Mouse (Mus musculus) megakaryocyte-erythroid progenitor cell, adult 5-6 weeks (primary cell): Measurements from ENCODE around the gene Hnf1a. TPM values are rescaled to one million over a fixed set of nuclear protein-coding genes. Genes with fewer than 3 reads are reported as not detected.
"Not testable (repeated sequence)": the region's sequence is repeated elsewhere in the genome, so short reads cannot be mapped to it uniquely, and the experiment has no call there.

Experiments used
- ATAC-seq: replicated peaks from 2 replicates; pipeline ENCODE4 v1.8.0; 2016; ENCODE audit warnings: mild to moderate bottlenecking, inconsistent platforms; ENCODE audit not compliant: severe bottlenecking, poor library complexity, low FRiP score, low TSS enrichment
- total RNA-seq, 2 experiments: library from RNA; stranded (forward) in 1 of 2; stranded (reverse) in 1 of 2; fragments of 200-1000, 215-1000 nt in 1 of 2; fragments of >200 nt in 1 of 2; fragmentation: Nextera tagmentation in 1 of 2; gene quantifications; 2 replicates each; pipeline ENCODE4 v1.2.3; 2014 to 2017

Hnf1a gene
- total RNA-seq, 2 experiments from 2014 or later: not detected

DNA sequence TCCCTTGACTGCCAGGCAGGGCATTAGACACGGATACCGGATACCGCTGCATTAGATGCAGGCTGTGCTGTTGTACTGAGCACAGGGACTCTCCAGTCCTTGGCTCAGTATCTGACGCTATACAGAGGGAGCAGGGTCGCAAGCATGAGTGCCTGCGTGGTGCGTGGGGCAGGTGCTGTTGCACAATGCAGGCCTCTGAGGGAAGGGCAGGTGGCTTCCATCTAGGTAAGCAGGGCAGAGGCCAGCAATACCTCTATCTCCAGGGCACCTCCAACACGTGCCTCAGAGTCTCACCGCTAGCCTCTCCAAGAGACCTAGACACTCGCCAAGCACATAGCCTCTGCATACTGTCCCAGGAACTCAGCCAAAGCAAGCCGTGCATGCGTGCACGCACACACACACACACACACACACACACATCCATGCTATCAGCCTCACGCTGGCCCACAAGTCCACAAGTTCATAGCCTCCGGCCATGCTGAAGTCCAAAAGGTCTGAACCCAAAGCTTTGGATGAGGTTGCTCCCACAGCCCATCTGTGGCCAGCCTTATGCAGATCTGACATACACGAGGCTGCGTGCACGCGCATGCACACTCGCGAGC, 19.5 kb downstream of the Hnf1a start:
- no peak for ATAC-seq

DNA sequence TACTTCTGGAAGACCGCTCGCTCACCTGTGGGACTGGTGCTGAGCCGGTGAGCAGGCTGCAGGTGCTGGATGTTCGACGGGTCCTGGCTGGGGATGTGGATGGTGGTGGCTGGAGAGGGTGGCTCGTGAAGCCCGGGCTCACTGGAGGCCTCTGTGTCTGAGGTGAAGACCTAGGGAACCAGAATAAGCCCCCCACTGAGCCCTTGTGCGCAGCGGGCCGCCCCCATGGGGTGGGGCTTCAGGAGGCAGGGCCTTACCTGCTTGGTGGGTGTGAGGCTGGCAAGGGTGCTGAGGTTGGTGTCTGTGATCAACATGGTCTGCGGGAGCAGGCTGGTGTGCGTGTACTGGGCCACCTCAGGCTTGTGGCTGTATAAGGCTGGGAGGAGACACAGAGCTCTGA, 20.2 kb downstream of the Hnf1a start:
- no peak for ATAC-seq

DNA sequence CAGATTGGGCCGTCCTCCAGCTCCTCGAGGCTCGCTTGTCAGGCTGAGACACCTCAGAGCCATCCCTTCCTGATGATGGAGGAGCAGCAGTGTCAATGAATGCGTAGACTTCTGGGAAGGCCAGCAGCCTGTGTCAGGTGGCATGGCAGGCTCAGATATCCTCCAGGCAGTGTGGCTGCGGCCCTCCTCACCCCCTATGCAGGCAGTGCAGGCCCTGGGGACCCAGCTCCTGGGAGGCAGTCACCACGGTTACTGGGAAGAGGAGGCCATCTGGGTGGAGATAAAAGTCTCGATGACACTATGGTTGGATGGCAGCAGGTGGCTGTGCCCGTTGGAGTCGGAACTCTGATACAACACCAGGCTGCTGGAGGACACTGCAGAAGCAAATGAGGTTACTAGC, 21.1 kb downstream of the Hnf1a start:
- no peak for ATAC-seq

DNA sequence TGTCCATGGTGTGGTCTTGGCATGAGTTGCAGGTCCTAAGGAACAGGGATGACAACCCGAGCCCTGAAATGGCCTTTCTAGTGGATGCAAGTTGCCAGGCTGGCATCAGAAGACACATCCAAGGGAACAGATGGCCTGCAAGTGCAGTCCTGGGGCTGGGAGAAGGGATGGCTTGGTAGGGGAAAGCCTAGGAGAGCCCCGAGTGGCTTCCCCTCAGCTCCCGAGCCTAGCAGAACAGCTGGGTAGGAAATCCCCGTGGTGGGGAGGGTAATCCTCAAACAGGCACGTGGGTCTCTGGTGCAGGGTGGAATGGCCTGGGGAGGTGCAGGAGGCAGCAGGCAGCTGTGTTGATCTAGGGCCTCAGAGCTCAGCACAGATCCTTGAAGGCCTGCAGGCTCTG, 21.6 kb downstream of the Hnf1a start:
- ATAC-seq: no peak

DNA sequence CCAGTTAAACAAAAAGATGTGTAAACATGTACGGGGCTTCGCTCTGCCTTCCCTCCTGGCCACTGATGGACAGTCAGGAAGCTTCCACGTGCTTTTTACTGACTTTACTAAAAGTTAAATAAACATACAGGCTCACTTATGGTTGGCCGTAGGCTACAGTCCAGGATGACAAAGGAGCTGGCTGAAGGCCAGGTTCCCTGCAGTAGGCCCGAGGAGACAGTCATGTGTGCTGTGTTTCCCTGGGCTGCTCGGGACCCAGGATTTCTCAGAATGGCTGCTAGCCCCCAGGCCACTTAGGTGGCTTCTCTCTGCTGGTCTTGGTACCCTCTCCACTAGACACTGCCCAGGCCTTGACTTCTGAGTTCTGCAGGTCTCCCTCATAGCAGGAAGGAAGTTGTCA, 22.0 kb downstream of the Hnf1a start:
- ATAC-seq: no peak

DNA sequence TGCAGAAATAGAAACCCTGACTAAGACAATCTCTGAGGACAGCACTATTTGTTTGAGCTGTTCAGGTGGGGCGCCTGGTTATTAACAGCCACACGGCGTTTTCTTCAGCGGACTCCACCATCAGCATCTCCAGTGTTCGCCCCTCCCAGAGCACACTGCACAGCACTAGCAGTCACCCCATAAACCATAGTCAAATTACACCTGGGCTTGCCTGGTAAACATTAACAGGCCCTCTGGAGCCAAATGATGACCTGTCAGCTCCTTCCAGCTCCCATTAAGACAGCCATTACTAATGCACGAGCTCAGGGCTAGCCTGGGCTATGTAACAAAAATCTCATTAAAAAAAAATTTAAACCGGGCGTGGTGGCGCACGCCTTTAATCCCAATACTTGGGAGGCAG, 25.8 kb downstream of the Hnf1a start:
- ATAC-seq: no peak

DNA sequence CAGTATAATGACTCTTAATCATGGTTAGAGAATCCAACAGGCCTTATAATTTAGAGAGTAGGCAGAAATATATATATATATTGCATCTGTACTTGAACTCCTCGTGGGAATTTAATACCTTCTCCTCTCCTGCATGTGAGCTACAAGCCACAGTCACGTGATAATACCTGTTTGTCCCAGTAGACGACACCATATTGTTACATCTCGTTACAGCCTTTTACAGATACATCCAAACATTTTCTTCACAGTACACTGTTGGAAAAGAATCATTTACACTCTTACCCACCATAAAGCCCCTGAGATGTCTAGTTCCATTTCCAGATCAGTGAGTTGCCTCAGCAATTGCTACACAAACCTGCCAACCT, 28.1 kb downstream of the Hnf1a start:
- ATAC-seq: no peak

DNA sequence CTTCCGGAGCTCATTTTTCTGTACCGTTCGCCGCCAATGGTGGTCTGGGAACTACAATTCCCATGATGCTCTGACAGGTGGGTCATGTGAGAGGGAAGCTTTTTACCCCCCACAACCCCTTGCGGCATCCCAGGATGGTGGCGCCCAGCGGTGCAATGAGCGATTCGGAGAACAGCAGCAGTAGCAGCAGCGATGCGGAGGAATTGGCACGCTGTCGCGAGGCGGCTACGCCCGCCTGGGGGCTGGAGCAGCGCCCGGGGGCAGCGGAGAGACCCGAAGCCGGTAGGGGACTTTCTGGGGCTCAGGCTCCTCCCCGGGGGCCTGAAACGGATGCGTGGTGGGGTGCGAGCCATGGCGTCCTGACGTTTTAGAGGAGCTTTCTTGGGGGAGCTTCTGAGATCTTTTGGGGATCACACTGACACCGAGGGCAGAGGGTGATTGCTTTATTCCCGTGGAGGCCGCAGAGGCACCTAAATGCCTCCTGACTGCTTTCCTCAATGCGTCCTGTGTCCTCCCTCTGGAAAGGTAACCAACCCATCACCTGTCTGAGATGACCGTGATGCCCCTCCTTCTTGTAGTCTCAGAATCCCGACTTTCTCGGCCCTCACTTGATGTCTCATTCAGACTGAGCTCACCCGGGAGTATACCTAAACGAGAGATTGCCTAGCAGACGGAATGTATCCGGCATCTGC, 28.7 kb downstream of the Hnf1a start, which contains the start of gene 2210016L21Rik:
Gene 2210016L21Rik (plus strand): TSS at position 85 of the 692 bp plus-strand sequence.
- ATAC-seq: peak; percentile 98

DNA sequence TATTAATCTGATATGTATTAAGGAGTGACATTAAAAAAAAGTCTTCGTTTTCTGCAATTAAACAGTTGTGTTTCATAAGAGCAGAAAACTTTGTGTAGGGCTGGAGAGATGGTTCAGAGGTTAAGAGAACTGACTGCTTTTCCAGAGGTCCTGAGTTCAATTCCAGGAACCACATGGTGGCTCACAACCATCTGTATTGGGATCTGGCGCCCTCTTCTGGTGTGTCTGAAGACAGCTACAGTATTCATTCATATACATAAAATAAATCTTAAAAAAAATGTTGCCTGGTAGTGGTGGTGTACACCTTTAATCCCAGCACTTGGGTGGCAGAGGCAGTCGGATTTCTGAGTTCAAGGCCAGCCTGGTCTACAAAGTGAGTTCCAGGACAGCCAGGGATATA, 29.8 kb downstream of the Hnf1a start:
- not testable (repeated sequence) for ATAC-seq

DNA sequence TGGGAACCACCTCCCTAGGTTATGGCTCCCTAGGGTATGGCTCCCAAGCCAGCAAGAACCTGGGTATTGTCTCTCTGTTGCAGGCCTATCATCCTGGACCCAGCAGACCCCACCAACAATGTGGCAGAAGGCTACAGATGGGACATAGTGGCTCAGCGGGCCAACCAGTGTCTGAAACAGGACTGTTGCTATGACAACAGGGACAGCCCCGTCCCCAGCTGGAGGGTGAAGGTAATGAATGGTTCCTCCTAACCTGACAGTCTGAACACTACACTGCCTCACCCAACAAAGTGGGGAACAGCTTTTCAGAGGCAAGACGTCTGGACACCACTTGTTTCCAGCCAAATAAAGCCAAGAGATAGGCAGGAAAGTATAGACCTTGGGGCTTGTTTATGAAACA, 35.1 kb downstream of the Hnf1a start:
- no peak for ATAC-seq

DNA sequence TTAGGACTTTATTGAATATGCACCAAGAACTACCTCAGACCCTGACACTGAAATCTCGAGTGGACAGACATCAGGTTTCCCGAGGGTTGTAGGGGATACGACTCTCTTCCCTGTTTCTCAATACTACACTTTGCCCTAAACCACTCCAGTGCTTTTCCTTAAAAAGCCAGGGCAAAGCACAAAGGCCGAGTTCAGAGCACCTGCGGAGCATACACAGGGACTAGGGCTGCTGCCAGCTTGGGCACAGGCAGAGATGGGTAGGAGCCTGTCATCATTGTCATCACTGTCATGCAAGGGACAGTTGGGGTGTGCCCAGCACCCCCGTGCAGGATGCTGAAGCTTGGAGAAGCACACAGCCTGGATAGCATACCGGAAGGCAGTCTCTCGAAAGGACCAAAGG, 37.7 kb downstream of the Hnf1a start:
- no peak for ATAC-seq

DNA sequence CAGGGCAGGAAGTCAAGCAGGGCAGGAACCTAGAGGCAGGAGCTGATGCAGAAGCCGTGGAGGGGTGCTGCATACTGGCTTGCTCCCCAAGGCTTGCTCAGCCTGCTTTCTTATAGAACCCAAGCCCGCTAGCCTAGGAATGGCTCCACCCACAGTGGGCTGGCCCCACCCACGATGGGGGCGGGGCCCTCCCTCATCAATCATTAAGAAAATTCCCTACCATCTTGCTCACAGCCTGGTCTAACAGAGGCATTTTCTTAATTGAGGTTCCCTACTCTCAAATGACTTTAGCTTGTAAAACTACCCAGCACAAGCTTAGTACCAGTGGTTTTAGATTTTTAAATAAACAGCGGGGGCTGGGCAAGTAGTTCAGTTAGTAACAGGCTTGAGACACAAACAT, 39.3 kb downstream of the Hnf1a start:
- no peak for ATAC-seq

DNA sequence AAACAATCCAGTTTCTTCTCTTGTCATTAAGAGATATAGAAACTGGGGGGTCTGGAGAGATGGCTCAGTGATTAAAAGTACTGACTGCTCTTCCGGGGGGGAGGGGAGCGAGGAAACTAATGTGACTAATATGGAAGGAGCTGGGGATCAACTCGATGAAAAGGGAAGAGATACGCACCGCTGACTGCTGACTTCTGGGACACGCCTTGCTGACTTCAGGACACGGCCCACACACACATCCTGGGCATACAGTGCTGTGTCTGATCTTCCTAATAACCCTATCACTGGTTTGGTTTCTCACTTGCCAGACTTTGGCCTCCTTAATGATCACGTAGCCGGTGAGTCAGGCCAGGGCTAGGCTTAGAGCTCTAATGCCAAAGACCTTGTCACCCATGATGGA, 44.1 kb downstream of the Hnf1a start:
- ATAC-seq: no peak

DNA sequence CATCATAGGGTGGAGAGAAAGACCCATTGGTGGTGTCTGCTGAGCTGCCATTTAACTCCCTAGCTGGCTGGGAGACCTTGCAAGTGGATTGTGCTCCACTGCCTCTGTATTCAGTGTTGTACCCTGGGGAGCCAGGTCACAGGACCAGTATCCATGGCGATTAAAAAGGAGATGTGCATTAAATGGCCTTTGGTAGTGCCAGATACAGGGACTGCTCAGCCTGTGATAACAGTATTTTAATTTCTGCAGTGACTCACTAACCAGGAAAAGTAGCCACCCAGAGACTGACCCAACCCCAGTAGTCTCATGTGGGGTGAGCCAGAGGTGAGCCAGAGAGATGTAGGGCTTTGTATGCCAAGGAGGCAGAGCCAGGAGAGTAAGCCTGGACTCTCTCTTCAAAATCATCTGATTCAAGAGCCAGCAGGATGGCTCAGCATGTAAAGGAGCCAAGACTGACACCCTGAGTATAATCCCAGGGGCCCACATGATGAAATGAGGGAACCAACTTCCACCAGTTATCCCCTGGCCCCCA, 44.7 kb downstream of the Hnf1a start:
- ATAC-seq: no peak

DNA sequence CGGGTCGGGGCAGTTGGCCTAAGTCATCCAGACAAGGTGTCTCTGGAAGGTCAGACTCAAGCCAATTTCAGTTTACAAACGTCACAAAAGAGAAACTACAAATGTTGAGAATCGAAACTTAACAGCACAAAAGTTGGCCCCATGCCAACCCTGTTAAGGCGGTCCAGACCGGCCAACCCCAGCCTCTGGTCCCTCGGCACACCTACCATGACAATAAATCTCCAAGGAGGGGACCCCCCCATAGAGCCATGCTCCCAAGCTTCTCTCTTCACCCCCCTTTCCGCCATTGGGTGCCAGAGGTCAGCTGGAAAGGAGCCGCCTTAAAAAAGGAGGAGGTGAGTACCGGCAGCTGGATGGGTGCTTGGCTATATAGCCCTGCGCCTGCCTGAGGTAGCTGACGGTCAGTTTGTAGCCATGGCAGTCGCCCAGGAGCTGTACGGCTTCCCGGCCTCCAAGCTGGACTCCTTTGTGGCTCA, 47.9 kb downstream of the Hnf1a start, which contains the start of gene Oasl1:
Gene Oasl1 (plus strand): TSS at position 243 of the 476 bp plus-strand sequence.
- ATAC-seq: peak; percentile 36

DNA sequence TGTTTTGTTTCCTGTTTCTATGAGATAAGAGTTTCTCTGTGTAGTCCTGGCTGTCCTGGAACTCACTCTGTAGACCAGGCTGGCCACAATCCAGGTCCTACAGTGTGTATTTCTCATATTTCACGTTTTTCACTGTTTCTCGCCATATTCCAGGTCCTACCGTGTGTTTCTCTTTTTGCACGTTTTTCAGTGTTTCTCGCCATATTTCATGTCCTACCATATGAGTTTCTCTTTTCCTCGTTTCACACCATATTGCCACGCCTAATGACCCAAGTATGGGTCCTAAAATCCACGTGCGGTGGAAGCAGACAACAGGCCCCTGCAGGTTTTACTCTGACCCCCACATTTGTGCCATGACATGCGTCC, 48.5 kb downstream of the Hnf1a start:
- ATAC-seq: no peak; the same call in none of the 2 replicates

DNA sequence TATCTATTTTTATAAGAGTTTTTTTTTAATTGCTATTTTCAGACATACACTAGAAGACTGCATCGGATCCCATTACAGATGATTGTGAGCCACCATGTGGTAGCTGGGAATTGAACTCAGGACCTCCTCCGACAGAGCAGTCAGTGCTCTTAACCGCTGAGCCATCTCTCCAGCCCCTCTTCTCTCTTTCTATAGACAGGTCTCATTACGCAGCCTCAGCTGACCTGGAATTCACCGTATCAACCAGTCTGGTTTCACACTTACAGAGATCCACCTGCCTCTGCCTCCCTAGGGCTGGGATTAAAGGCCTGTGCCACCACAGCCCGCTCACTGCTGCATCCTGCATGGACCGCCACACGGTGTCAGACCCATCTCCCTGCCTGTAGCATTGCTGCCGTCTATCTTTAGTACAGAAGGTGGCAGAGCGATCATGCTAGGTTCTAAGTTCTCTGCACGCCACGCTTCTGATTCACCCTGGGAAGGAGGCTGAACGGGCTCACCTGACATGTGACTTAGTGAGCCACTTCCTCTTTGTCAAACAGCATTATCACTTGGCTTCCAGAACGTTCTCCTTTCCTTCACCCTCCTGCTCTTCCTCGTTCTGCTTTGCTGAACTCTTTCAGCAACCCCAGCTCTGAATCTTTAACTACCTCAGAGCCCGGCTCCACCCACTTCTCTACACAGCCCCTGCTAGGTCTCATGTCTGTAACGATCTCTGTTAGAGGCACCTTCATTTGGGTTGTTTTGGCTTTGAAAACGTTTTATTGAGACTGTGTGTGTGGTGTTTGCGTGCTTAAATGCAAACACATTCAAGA, 49.1 kb downstream of the Hnf1a start:
- ATAC-seq: peak; percentile 75

DNA sequence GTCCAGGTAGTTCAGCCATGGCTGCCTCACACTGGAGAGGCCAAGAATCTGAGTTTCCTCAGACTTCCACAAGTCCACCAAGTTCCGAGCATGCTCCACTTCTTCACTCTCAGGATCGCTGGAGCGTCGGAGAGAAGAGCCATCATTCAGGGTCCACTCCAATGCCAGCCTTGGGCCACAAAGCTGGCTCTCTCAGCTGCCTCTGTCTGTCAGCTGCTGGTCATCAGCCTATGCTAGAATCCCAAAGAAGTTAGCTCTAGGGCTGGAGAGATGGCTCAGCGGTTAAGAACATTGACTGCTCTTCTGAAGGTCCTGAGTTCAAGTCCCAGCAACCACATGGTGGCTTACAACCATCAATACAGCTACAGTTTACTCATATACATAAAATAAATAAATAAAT, 53.5 kb downstream of the Hnf1a start:
- ATAC-seq: not testable (repeated sequence)

DNA sequence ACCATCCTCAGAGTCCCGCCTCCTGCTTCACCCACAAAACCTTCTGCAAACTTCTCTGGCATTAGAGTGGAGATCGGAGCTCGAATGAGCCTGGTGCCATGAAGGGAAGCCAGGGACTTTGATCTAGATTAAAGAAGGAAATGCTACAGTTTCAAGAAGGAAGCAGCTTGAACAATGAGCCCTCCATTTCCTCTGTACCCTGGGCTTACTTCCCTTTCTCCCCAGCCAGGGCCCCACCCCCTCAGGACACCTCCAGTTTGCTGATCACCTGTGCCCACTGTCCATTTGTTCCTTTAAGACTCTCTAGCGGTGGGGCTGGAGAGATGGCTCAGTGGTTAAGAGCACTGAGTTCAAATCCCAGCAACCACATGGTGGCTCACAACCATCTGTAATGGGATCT, 54.1 kb downstream of the Hnf1a start:
- no peak for ATAC-seq

DNA sequence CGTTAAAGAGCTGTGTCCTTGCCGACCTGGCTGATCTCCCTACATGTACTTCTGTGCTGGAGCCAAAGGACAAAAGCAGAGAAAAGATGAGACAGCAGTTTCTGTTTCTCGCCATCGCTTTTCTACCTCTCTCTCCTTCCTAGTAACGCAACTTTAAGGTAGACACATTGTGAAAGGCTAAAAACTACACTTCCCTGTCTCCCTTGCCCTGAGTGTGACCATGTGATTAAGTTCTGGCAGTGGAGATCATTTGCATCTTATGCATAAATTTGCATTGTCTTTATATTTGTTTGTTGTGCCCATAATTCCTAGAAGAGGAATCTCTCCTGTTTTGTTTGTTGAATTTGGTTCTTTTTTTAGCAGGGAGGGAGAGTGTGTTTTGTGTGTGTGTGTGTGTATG, 55.0 kb downstream of the Hnf1a start:
- no peak for ATAC-seq
